Mouse (Mus musculus): Measurements from ENCODE around the gene Klhl26. TPM values are rescaled to one million over a fixed set of nuclear protein-coding genes. Genes with fewer than 3 reads are reported as not detected.

Klhl26 gene
- polyA plus RNA-seq, 1 experiment from 2014 or later, result 19.0 TPM

- no peaks in the 10 kb centered on the region for H3K36me3 ChIP-seq (ENCODE audit: insufficient read depth, low read length)
- WGBS, result 96% methylated on average over 3 of the region's 3 CpGs
- no peak overlapping the region for H3K4me3 ChIP-seq (ENCODE audit: low read depth, low read length)
- H3K4me2 ChIP-seq (replicated peaks; ENCODE audit: low read depth, low read length), result no peak overlapping the region
- DNase-seq (ENCODE audit: low spot score) (no peak), ATAC-seq (no peak)
- H3K27me3 ChIP-seq (replicated peaks; ENCODE audit: insufficient read depth, low read length), result no peaks in the 10 kb centered on the region
- no peaks in the 10 kb centered on the region for H3K9me3 ChIP-seq (ENCODE audit: low read length)
- no peak overlapping the region for H3K9ac ChIP-seq (replicated peaks; ENCODE audit: low read depth)
- H3K4me1 ChIP-seq (ENCODE audit: insufficient read depth, low read depth, low read length), result peaks cover 12% of the 10 kb centered on the region; the same call in 1 of the 2 replicates
- no peak overlapping the region for H3K27ac ChIP-seq (ENCODE audit: low read length)
- TF ChIP-seq EP300 (IDR thresholded peaks at IDR 0.05) (no peak), CTCF (IDR thresholded peaks at IDR 0.05) (peak; percentile 31; the same call in 1 of the 2 replicates)
These were observed 72.6 kb downstream of the Klhl26 start for GRCm38 (mm10) chr8:70404212-70404611.

Other genes with a start within 250 kb of the Klhl26 start
- 12.3 and 13.6 TPM in 2 replicates for gene Sugp2, start 242.7 kb downstream of the Klhl26 start, polyA plus RNA-seq (2015; fragmentation: Nextera tagmentation; extraction: Ambion mirVana)
- gene Armc6, start 242.5 kb downstream of the Klhl26 start, polyA plus RNA-seq (2015; fragmentation: Nextera tagmentation; extraction: Ambion mirVana), result 10.4 and 11.9 TPM in 2 replicates
- gene Homer3, start 194.1 kb downstream of the Klhl26 start, polyA plus RNA-seq (2015; fragmentation: Nextera tagmentation; extraction: Ambion mirVana), result 54.1 and 61.1 TPM in 2 replicates
- gene Ddx49, start 174.5 kb downstream of the Klhl26 start, polyA plus RNA-seq (2015; fragmentation: Nextera tagmentation; extraction: Ambion mirVana), result 29.9 and 32.5 TPM in 2 replicates
- gene Cope, start 174.4 kb downstream of the Klhl26 start, polyA plus RNA-seq (2015; fragmentation: Nextera tagmentation; extraction: Ambion mirVana), result 266 and 297 TPM in 2 replicates
- 0.63 and 1.6 TPM in 2 replicates for gene Cers1, start 161.2 kb downstream of the Klhl26 start, polyA plus RNA-seq (2015; fragmentation: Nextera tagmentation; extraction: Ambion mirVana)
- 0.33 and 0.81 TPM in 2 replicates for gene Gdf1, start 147.2 kb downstream of the Klhl26 start, polyA plus RNA-seq (2015; fragmentation: Nextera tagmentation; extraction: Ambion mirVana)
- 10.4 and 11.1 TPM in 2 replicates for gene Upf1, start 123.7 kb downstream of the Klhl26 start, polyA plus RNA-seq (2015; fragmentation: Nextera tagmentation; extraction: Ambion mirVana)
- gene Comp, start 103.4 kb downstream of the Klhl26 start, polyA plus RNA-seq (2015; fragmentation: Nextera tagmentation; extraction: Ambion mirVana), result 0.13 and 0.29 TPM in 2 replicates
- gene Crtc1, start 37.4 kb downstream of the Klhl26 start, polyA plus RNA-seq (2015; fragmentation: Nextera tagmentation; extraction: Ambion mirVana), result 5.1 and 7.0 TPM in 2 replicates
- gene Tmem59l, start 10.4 kb upstream of the Klhl26 start, polyA plus RNA-seq (2015; fragmentation: Nextera tagmentation; extraction: Ambion mirVana), result 4.1 and 5.2 TPM in 2 replicates
- gene Crlf1, start 16.2 kb upstream of the Klhl26 start, polyA plus RNA-seq (2015; fragmentation: Nextera tagmentation; extraction: Ambion mirVana), result 98.7 and 112 TPM in 2 replicates
- gene Rex1bd, start 29.8 kb upstream of the Klhl26 start, polyA plus RNA-seq (2015; fragmentation: Nextera tagmentation; extraction: Ambion mirVana), result 103 and 117 TPM in 2 replicates
- gene Uba52, start 33.8 kb upstream of the Klhl26 start, polyA plus RNA-seq (2015; fragmentation: Nextera tagmentation; extraction: Ambion mirVana), result 723 and 836 TPM in 2 replicates
- 222 and 228 TPM in 2 replicates for gene Fkbp8, start 50.8 kb upstream of the Klhl26 start, polyA plus RNA-seq (2015; fragmentation: Nextera tagmentation; extraction: Ambion mirVana)
- 56.1 and 62.4 TPM in 2 replicates for gene Kxd1, start 51.0 kb upstream of the Klhl26 start, polyA plus RNA-seq (2015; fragmentation: Nextera tagmentation; extraction: Ambion mirVana)
- 11.8 and 13.0 TPM in 2 replicates for gene Ell, start 62.5 kb upstream of the Klhl26 start, polyA plus RNA-seq (2015; fragmentation: Nextera tagmentation; extraction: Ambion mirVana)
- gene Isyna1, start 117.4 kb upstream of the Klhl26 start, polyA plus RNA-seq (2015; fragmentation: Nextera tagmentation; extraction: Ambion mirVana), result 49.1 and 57.8 TPM in 2 replicates
- gene Ssbp4, start 131.9 kb upstream of the Klhl26 start, polyA plus RNA-seq (2015; fragmentation: Nextera tagmentation; extraction: Ambion mirVana), result 117 and 125 TPM in 2 replicates
- gene Lrrc25, start 139.2 kb upstream of the Klhl26 start, polyA plus RNA-seq (2015; fragmentation: Nextera tagmentation; extraction: Ambion mirVana), result 4.2 TPM in 2 replicates
- gene Gdf15, start 155.5 kb upstream of the Klhl26 start, polyA plus RNA-seq (2015; fragmentation: Nextera tagmentation; extraction: Ambion mirVana), result 1.3 and 2.3 TPM in 2 replicates
- 32.9 and 34.4 TPM in 2 replicates for gene Pgpep1, start 183.4 kb upstream of the Klhl26 start, polyA plus RNA-seq (2015; fragmentation: Nextera tagmentation; extraction: Ambion mirVana)
- 95.9 and 104 TPM in 2 replicates for gene Lsm4, start 196.3 kb upstream of the Klhl26 start, polyA plus RNA-seq (2015; fragmentation: Nextera tagmentation; extraction: Ambion mirVana)
- gene Jund, start 222.0 kb upstream of the Klhl26 start, polyA plus RNA-seq (2015; fragmentation: Nextera tagmentation; extraction: Ambion mirVana), result 107 and 109 TPM in 2 replicates
- 0.04 and 0.07 TPM in 2 replicates for gene Iqcn, start 226.5 kb upstream of the Klhl26 start, polyA plus RNA-seq (2015; fragmentation: Nextera tagmentation; extraction: Ambion mirVana)
- gene Gm3336, start 241.6 kb upstream of the Klhl26 start, polyA plus RNA-seq (2015; fragmentation: Nextera tagmentation; extraction: Ambion mirVana), result 0.50 and 0.54 TPM in 2 replicates
- gene Pde4c, start 246.8 kb upstream of the Klhl26 start, polyA plus RNA-seq (2015; fragmentation: Nextera tagmentation; extraction: Ambion mirVana), result 0.93 and 2.0 TPM in 2 replicates